ENCODE assay signal across 19 mouse cellular contexts in genomic region chr9:53517373-53518009, GRCm38 (mm10). TPM values are rescaled to one million over a fixed set of nuclear protein-coding genes. Genes with fewer than 3 reads are reported as not detected.
DNase-seq lines count a peak whose midpoint lies in the region; ATAC-seq and TF ChIP-seq lines count a peak whose summit lies in the region.
"Had no signal": no experiment of that assay in that cellular context is flagged by ENCODE, and none has a peak within 500 bp of the region (broad histone marks: within the 10 kb centered on the region; RNA-seq: fewer than 3 reads in every experiment).

No protein-coding gene starts in this region.

- no peak overlapping the region for H3K4me3 ChIP-seq in midbrain, embryonic 12.5 days
- no peak overlapping the region for H3K4me3 ChIP-seq in midbrain, embryonic 11.5 days (ENCODE audit: low read depth, low read length)
- no peak overlapping the region for H3K4me3 ChIP-seq in neural tube, embryonic 12.5 days
- H3K4me3 ChIP-seq: heart, embryonic 12.5 days had no signal

- H3K9me3 ChIP-seq in midbrain, embryonic 12.5 days, result no peaks in the 10 kb centered on the region
- no peaks in the 10 kb centered on the region for H3K9me3 ChIP-seq in midbrain, embryonic 11.5 days (ENCODE audit: control insufficient read depth, low read length)
- no peaks in the 10 kb centered on the region for H3K9me3 ChIP-seq in neural tube, embryonic 12.5 days
- H3K9me3 ChIP-seq: heart, embryonic 12.5 days had no signal

- no peak for TF ChIP-seq POLR2A in brain, embryonic 14.5 days (IDR thresholded peaks at IDR 0.05; ENCODE audit: borderline replicate concordance, extremely low read depth, insufficient read depth, insufficient read length, poor library complexity, severe bottlenecking)

- no peak overlapping the region for H3K9ac ChIP-seq in midbrain, embryonic 12.5 days (replicated peaks)
- H3K9ac ChIP-seq in midbrain, embryonic 11.5 days (ENCODE audit: low read length), result no peak overlapping the region
- H3K9ac ChIP-seq in neural tube, embryonic 12.5 days, result no peak overlapping the region
- H3K9ac ChIP-seq: forebrain, postnatal 0 days; heart, embryonic 12.5 days had no signal

- H3K4me1 ChIP-seq in midbrain, embryonic 12.5 days, result no peaks in the 10 kb centered on the region
- H3K4me1 ChIP-seq in midbrain, embryonic 11.5 days (ENCODE audit: control insufficient read depth, insufficient read depth, low read length), result no peaks in the 10 kb centered on the region
- no peaks in the 10 kb centered on the region for H3K4me1 ChIP-seq in neural tube, embryonic 12.5 days
- H3K4me1 ChIP-seq: heart, embryonic 12.5 days had no signal

- H3K4me2 ChIP-seq in midbrain, embryonic 12.5 days (replicated peaks), result 0 out of 2 replicates have a peak overlapping the region, but pooled peaks have one; percentile 8
- H3K4me2 ChIP-seq in midbrain, embryonic 11.5 days, result no peak overlapping the region
- no peak overlapping the region for H3K4me2 ChIP-seq in neural tube, embryonic 12.5 days (replicated peaks)
- H3K4me2 ChIP-seq: heart, embryonic 12.5 days had no signal

- no peak for TF ChIP-seq CTCF in brain, embryonic 14.5 days (IDR thresholded peaks at IDR 0.05; ENCODE audit: borderline replicate concordance, extremely low read depth, insufficient read depth, insufficient read length)

- 69% methylated on average over 9 of the region's 9 CpGs for WGBS in midbrain, embryonic 12.5 days
- 76% methylated on average over 9 of the region's 9 CpGs for WGBS in midbrain, embryonic 11.5 days
- WGBS in neural tube, embryonic 12.5 days, result 43% methylated on average over 9 of the region's 9 CpGs

- no peak for DNase-seq in midbrain, embryonic 11.5 days (ENCODE audit: low spot score, missing footprints)
- DNase-seq in R1 (ENCODE audit: low read depth, low spot score), result peak; percentile 9
- DNase-seq in brain, embryonic 14.5 days (ENCODE audit: low read depth), result peak; percentile 39
- no peak for DNase-seq in retina, postnatal 1 day
- no peak for DNase-seq in spleen, postnatal 36 days (ENCODE audit: low spot score in 2 of 2)
- DNase-seq: adrenal gland, postnatal 10 days; cerebellum, adult 9-10 months; forebrain, postnatal 0 days; gastrocnemius, postnatal 25 days; heart, adult 18-20 months; heart, postnatal 10 days; kidney, adult 8-10 months; kidney, postnatal 25 days; left cerebral cortex, postnatal 4 days; lung, postnatal 4 days; right cerebral cortex, postnatal 14 days had no signal

- peaks cover 16% of the 10 kb centered on the region; the same call in 1 of the 2 replicates for H3K36me3 ChIP-seq in midbrain, embryonic 12.5 days
- H3K36me3 ChIP-seq in midbrain, embryonic 11.5 days (ENCODE audit: control insufficient read depth, insufficient read depth, low read length), result no peaks in the 10 kb centered on the region
- peaks cover 9% of the 10 kb centered on the region; the same call in 1 of the 2 replicates for H3K36me3 ChIP-seq in neural tube, embryonic 12.5 days

- H3K27me3 ChIP-seq in midbrain, embryonic 12.5 days, result no peaks in the 10 kb centered on the region
- H3K27me3 ChIP-seq in midbrain, embryonic 11.5 days (ENCODE audit: control insufficient read depth, insufficient read depth, low read length), result no peaks in the 10 kb centered on the region
- H3K27me3 ChIP-seq in neural tube, embryonic 12.5 days (replicated peaks), result no peaks in the 10 kb centered on the region
- H3K27me3 ChIP-seq: heart, embryonic 12.5 days had no signal

- no peak for ATAC-seq in midbrain, embryonic 12.5 days (ENCODE audit: low FRiP score, low read depth)
- no peak for ATAC-seq in midbrain, embryonic 11.5 days (ENCODE audit: low FRiP score)
- peak; percentile 83 for ATAC-seq in neural tube, embryonic 12.5 days (ENCODE audit: low FRiP score, low read depth)
- ATAC-seq: forebrain, postnatal 0 days had no signal

- H3K27ac ChIP-seq in midbrain, embryonic 12.5 days (replicated peaks), result peak overlapping the region; percentile 52; the same call in 1 of the 2 replicates
- H3K27ac ChIP-seq in midbrain, embryonic 11.5 days (ENCODE audit: low read depth, low read length), result no peak overlapping the region
- H3K27ac ChIP-seq in neural tube, embryonic 12.5 days, result no peak overlapping the region

RNA-seq across cellular contexts. Expression of gene Atm, which starts 19.0 kb away (rescaled TPM):
- polyA plus RNA-seq in midbrain, embryonic 12.5 days (2016; fragmentation: Nextera tagmentation; extraction: Ambion mirVana), result 18.2 and 18.8 TPM in 2 replicates
- polyA plus RNA-seq in midbrain, embryonic 11.5 days (2014; fragmentation: Nextera tagmentation; extraction: Ambion mirVana), result 17.7 and 18.0 TPM in 2 replicates
- polyA plus RNA-seq in brain, embryonic 14.5 days (2012; rRNA removed), result 5.9 and 12.3 TPM in 2 replicates
- 12.3 and 14.1 TPM in 2 replicates for polyA plus RNA-seq in neural tube, embryonic 12.5 days (2016; fragmentation: Nextera tagmentation; extraction: Ambion mirVana)

RNA-seq across cellular contexts. Expression of gene Npat, which starts 19.4 kb away (rescaled TPM):
- 18.1 and 18.9 TPM in 2 replicates for polyA plus RNA-seq in midbrain, embryonic 12.5 days (2016; fragmentation: Nextera tagmentation; extraction: Ambion mirVana)
- polyA plus RNA-seq in midbrain, embryonic 11.5 days (2014; fragmentation: Nextera tagmentation; extraction: Ambion mirVana), result 22.2 and 25.4 TPM in 2 replicates
- 10.5 and 10.7 TPM in 2 replicates for polyA plus RNA-seq in brain, embryonic 14.5 days (2012; rRNA removed)
- 14.0 and 16.7 TPM in 2 replicates for polyA plus RNA-seq in neural tube, embryonic 12.5 days (2016; fragmentation: Nextera tagmentation; extraction: Ambion mirVana)

Comparison
In these comparisons a context has a peak if more than half of its experiments do, and no peak if none do; other contexts are left out.
1. DNase-seq: peak in R1 (single experiment) and brain, embryonic 14.5 days (single experiment); none in midbrain, embryonic 11.5 days (single experiment), retina, postnatal 1 day (single experiment) and spleen, postnatal 36 days (0 of 2).